Mouse (Mus musculus): ENCODE measurements around the gene Phf19.

The Phf19 gene

DNA sequence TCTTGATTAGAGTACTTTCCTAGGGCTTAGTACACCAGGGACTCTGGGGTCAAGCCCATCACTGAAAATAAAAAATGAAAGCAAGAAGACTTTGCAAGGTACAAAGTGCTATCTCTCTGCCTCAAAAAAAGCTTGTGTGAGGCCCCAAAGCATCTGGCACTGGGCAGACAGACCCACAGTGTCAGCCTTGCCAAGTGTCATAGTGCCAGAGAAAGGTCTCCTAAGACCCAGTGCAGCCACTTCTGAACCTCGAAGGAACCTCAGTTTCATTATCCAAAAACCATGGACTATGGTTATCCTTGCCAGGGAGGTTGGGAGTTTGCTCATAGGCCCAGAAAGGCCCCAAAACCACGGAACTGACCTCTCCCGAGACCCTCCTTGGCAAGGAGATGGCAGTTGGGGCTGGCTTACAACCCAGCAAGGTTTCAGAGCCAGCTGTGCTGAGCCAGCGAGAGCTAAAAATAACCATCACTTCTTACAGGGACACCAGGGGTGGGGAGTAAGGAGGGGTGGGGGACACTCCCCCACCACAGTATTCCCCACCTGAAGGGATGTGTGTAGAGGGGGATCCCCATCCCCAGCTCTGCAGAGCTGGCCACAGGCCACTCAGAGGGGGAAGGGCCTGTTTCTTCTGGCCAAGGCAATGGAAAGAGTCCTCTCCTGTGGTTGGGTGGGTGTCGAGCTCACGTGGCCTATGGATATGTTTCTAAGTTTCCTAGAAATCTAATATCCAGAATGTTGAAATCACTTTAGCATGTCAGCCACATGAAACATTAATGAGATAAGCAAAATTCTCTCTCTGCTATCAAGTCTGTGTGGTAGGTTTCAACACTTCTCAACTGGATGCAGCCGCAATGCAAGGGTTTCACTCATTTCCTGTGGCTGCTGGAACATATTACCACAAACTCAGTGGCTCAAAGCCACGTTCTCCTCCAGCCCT is 24.7 kb upstream of the Phf19 start:
- no peak for DNase-seq (ENCODE audit: low read depth, low spot score)

DNA sequence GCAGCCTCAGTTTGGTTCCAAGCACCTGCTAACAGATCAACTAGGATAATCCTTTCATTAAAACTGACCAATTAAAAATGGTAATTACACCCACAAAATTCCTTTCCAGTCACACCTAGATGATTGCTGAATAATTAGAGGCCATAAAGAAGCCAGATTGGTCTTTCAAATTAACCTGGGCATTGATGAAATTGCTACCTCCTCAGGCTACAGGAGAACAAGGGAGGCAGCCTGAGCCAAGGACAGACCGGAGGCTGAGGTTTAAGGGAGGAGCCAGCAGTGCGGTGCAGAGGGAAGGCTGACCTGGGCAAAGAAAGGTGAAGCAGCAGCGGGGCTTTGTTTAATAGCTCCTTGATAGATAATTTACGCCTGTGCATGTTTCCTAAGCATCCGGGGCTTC is 23.6 kb upstream of the Phf19 start:
- DNase-seq (ENCODE audit: low read depth, low spot score): no peak

DNA sequence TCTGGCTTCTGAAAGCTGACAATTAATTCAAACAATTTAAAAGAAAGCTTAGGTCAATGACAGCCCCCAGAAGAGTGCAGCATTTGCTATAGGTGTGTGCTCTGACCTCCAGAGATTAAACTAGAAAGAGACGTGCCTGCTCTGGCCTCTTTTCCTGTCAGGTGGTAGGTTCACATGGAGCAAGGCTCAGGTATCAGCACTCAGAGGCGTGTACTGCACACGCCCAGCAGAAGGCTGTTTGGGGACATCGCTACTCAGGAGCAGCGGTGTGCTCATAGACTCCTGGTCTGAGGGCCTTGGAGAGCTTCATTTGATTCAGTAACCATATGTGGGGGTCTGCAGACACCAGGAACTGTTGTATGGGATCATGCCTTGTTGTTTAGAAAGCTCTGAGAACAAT is 13.5 kb upstream of the Phf19 start:
- no peak for DNase-seq (ENCODE audit: low read depth, low spot score)

DNA sequence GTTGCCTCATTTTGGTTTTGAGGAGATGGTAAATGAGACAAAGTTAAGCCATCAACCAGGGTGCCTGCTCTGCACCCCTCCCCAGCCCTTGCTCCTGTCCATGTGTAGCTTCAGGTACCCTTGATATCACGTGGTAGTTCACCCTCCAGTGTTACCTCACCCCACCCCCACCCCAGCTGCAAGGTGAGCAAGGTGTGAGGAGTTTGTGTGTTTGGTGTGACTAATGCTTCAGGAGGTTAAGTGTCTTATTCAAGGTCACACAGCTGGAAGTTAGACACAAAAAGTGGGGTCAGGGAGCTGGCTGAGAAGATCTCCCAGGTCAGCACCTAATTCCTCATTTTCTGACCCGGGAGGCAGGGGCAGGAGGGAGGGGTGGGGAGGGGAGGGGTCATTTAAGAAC is 8.9 kb upstream of the Phf19 start:
- no peak for DNase-seq (ENCODE audit: low read depth, low spot score)

DNA sequence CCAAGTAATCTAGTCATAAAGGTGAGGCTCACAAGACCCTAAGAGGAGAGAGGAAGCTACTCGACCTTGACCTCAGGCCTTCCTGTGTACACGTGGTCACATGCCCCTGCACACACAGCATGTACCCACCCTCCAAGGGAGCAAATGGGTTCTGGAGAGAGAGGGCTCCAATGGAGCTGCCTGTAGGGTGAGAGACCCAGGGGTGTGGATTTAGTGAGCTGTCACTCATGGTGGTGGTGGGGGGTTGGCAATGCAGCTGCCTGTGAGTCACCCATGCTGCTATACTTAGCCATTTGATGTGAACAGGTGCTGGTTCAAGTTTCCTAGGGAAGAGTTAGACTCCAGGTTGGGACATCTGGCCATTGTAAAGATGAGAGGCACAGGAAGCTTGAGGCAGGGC is 6.3 kb upstream of the Phf19 start:
- DNase-seq (ENCODE audit: low read depth, low spot score): no peak

- DNase-seq (ENCODE audit: low read depth, low spot score): no peak
These were observed 1.3 kb upstream of the Phf19 start for GRCm38 (mm10) chr2:34915103-34915502.

DNA sequence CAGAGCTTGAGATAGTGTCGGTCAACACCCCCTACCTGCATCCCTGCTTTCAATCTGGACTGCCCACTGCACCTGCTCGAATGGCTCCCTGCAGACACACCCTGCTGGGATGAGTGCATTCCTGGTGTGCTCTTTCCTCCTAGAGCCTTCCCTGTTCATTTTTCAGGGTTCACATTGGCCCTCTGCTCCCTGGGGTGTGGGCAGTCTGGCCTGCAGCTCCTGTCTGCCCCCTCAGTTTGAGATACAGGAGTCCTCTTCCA is 927 bp upstream of the Phf19 start:
- DNase-seq (ENCODE audit: low read depth, low spot score): no peak

DNA sequence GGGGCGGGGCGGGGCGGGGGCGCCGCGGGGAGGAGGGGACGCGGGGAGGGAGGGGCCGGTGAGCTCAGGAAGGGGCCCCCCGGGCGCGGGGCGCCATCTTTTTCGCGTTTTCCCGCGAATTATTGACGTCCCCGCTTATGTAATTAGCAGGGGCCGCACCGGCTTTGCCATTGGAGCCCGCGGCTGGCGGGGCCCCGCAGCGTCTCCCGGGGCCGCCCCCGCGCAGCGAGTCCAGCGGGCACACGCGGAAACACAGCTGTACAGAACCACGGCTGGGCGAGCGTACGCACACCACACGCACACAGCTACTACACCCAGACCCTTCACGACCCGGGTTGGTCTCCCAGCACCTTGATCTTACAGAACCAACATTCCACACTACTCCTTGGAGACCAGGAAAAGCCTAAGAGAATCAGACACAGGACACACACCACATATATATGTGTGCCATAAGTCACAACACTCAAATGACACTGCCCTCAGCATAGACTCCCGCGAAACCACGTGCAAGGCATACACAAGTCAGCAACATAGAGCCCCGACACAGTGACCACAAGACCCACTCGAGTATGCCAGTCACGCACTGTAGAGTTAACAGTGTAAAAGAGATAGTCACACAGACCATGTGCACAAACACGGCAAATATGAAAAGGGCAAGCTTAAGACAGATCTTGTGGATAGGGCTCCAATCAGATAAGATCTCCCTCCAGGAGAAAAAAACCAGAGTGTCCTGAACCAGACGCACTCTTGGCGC is 420 bp upstream of the Phf19 start:
- no peak for DNase-seq (ENCODE audit: low read depth, low spot score)

DNA sequence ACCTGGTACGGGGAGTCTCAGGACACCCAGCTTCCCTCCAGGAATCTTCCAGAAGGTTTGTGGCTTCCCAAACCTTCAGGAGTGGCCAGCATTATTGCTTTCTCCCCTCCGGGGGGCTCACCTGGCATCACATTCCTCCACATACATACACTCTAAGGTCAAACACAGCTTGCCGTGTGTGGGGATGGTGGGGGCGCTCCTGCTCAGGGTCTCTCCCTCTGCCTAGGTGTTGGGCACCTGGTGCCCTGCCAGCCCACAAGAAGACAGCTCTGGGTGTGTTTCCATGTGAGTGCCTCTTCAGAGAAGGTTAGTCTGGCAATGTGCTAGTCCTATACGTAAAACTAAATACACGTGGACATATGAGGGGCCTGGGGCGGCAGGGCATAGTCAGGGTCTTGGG is 1.2 kb downstream of the Phf19 start:
- DNase-seq (ENCODE audit: low read depth, low spot score): no peak

GRCm38 (mm10) chr2:34911871-34912270 is 2.0 kb downstream of the Phf19 start:
- DNase-seq (ENCODE audit: low read depth, low spot score): no peak

DNA sequence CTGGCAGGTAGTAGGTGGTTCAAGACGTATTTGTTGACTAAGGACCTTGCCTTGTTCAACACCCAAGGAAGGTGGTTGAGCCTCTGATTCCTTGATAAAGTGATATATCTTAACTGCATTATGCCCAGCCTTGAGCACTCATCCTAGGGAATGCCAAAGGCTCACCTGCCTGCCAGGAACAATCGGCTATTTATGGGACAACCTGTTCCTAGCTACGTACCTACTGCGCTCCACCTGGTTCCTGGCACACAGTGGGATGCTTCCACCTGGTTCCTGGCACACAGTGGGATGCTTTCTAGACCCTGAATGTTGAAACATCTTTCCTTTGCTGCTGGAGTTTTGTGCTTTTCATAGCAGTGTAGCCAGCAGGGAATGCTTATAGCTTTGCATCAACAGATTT is 4.1 kb downstream of the Phf19 start:
- no peak for DNase-seq (ENCODE audit: low read depth, low spot score)

DNA sequence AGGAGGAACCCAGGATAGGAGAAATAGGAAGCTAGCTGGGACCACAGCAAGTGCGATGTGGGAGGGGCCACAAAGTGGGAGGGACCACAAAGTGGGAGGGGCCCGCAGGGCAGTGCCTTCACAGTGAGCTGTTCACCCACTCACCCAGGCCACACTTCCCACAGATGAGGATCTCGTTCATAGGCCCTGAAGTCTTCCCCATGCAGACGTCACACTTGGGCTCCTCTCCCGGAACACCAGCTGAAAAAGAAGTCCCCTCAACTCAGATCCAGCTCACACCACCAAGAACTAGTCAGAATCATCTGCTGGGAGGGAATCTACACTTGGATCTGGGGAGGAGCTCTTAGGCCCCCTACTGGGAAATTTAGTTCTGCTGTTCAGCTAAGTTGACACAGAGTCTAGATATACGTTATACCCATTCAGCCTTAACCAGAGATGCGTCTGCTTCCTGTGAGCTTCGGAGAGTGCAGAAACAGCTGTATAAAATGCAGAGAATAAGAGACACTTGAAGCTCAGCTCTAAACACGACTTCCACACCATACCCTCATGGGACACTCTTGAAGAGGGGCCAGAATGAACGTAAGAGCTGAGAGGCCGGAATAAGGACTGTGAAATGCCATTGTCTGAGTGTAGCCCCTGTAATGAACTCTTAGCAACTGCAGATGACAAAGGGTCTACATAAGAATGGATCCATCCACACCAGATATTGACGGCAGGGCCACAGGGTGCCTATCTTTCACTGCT is 6.8 kb downstream of the Phf19 start:
- no peak for DNase-seq (ENCODE audit: low read depth, low spot score)

DNA sequence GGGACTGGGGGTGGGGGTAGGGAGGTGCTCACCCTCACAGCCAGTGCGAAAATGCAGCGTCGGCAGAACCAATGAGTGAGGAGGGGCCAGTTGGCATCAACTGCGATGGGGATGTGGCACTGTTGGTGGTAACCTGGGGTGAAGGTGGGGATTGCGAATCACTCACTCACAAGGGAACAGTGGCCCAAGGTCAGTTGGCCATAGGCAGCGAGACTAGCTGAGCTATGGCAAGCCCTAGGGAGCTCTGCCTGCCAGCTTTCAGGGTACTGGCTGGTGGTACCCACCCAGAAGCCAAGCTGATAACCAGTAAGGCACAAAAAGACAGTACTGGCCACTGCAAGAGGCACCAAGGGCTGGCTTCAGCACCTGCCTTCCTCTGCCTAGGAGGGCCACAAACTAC is 7.4 kb downstream of the Phf19 start:
- no peak for DNase-seq (ENCODE audit: low read depth, low spot score)

GRCm38 (mm10) chr2:34904849-34905542 is 8.8 kb downstream of the Phf19 start:
- peak; percentile 94 for DNase-seq (ENCODE audit: low read depth, low spot score)

DNA sequence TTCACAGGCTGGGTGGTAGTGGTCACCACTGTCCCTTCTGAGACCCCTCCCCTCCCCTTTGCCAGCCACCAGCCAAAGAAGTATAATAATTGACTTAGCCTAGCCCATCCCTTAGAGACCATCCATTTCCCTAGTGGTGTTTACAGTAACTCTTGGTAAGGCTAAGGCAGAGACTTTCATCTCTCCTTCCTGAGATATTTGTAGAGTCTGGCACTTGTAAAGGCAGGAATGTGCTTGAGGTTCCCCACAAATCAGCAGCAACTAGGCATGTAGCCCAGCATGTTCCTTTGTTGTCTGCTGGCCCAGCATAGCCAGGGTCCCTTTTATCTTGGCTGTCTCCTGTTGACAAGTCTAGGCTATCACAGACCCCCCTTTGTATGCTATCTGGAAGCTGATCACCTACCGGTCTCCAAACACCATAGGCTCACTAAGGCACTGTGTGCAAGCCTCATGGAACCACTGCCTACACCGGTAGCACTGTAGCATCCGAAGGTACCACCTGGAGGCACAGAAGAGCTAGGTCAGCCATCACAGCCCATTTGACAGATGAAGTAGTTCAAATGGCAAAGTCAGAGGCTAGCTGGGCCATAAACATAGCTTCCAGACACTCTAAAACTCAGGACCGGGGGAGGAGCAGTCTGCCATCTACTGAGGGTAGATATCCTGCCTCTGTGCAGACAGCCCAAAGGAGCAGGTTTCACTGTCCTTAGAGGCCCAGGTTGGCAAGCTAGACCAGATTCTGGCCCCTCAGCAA is 10.0 kb downstream of the Phf19 start:
- DNase-seq (ENCODE audit: low read depth, low spot score): no peak

DNA sequence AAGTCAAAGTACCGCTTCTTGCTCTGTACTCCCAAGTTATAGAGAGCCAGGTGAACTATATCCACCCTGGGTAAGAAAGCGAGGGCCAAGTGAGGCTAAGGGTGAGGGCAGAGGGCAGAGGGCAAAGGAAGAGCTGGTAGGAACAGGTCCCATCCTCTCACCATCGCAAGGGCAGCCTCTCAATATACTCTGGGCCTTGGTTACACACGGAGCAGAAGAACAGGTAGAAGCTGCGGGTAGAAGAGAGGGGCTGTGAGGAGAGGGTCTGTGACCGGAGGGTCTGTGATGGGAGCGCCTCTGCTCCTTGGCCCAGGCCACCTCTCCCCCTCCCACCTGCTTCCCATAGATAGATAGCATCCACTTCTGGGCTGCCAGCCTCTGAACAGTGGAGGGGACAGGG is 10.6 kb downstream of the Phf19 start:
- DNase-seq (ENCODE audit: low read depth, low spot score): no peak

DNA sequence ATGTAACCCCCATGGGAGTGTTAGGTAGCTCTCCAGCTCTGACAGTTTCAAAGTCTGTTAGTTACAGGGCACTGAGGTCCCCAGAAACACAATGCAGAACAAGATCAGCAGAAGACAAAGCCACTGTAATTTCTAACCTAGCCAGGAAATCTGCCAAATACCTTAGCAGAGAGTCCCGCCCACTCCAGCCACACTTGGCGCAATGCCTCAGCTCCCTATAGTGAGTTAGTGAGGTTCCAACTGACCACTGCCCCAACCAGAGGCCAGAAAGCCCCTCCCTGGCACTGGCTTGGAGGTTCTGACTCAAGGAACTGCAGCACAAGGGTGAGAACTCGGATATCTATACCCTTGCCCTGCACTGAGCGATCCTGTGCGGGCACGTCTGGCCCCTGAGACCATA is 11.1 kb downstream of the Phf19 start:
- DNase-seq (ENCODE audit: low read depth, low spot score): no peak

GRCm38 (mm10) chr2:34901726-34902125 is 12.1 kb downstream of the Phf19 start:
- DNase-seq (ENCODE audit: low read depth, low spot score): no peak

GRCm38 (mm10) chr2:34900412-34900811 is 13.4 kb downstream of the Phf19 start:
- no peak for DNase-seq (ENCODE audit: low read depth, low spot score)

GRCm38 (mm10) chr2:34899682-34900081 is 14.1 kb downstream of the Phf19 start:
- no peak for DNase-seq (ENCODE audit: low read depth, low spot score)

- peak; percentile 56 for DNase-seq (ENCODE audit: low read depth, low spot score)
These were observed 16.0 kb downstream of the Phf19 start for GRCm38 (mm10) chr2:34897820-34898219.
